Mouse (Mus musculus): ENCODE measurements around the gene Tap1. TPM values are rescaled to one million over a fixed set of nuclear protein-coding genes. Genes with fewer than 3 reads are reported as not detected.
A peak's percentile ranks its signal among the peaks of the same experiment; 100 is the strongest.
"Not testable (repeated sequence)": the region's sequence is repeated elsewhere in the genome, so short reads cannot be mapped to it uniquely, and the experiment has no call there.

Tap1 gene
- polyA plus RNA-seq, 1 experiment from 2014 or later: 5.5 TPM

DNA sequence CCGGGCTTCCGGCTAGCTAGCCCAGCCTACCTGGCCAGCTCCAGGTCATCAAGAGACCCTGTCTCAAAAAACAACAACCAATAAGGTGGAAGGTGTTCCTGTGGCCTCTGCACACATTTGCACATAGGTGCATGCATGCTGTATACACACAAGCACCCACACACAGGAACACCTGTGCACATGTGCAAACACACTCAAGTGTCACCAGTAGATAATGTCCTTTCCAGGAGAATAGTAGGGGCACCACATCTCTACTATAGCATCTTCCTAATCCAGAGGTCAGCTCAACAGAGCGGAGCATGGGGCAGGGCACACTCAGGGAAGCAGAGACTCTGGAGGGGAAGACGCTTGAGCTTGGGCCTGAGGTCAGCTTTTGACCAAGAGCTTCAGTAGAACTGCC is 43.1 kb upstream of the Tap1 start:
- not testable (repeated sequence) for H3K27me3 ChIP-seq (ENCODE audit: insufficient read depth, low read length); H3K9ac ChIP-seq (replicated peaks; ENCODE audit: low read length); ATAC-seq (ENCODE audit: low FRiP score, low TSS enrichment); H3K27ac ChIP-seq (ENCODE audit: low read length); H3K9me3 ChIP-seq (ENCODE audit: low read length); H3K36me3 ChIP-seq (ENCODE audit: insufficient read depth, low read length); H3K4me2 ChIP-seq (replicated peaks; ENCODE audit: low read depth, low read length); H3K4me3 ChIP-seq (ENCODE audit: low read length)
- WGBS: 72% methylated on average over 3 of the region's 4 CpGs
- H3K4me1 ChIP-seq (ENCODE audit: insufficient read depth, low read length): peaks cover 13% of the 10 kb centered on the region; the same call in 1 of the 2 replicates

DNA sequence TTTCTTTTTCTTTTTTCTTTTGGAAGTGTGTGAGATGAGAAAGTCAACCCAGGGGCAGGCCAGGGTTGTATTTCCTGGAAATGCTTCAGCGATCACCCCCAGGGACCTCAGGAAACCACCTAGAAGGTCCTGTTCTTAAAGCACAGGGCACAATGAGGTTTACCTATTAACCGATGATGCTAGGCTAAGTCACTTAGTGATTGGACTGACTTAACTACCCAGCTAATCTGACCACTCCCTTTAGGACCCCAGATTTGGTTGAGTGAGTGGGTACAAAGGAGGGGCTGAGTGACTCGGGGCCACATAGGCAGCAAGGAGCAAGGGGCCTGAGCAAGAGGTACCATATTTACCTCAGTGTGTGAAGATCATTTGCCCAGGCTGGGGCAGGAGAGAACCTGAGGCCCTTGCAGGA is 42.4 kb upstream of the Tap1 start:
- Histone ChIP-seq H3K4me3 (ENCODE audit: low read length) (no peak overlapping the region), H3K9me3 (ENCODE audit: low read length) (no peaks in the 10 kb centered on the region), H3K27ac (ENCODE audit: low read length) (peak overlapping the region; percentile 47; the same call in 1 of the 2 replicates), H3K9ac (replicated peaks; ENCODE audit: low read length) (no peak overlapping the region), H3K27me3 (ENCODE audit: insufficient read depth, low read length) (0 out of 2 replicates have a peak, but pooled peaks cover 5% of the 10 kb centered on the region), H3K36me3 (ENCODE audit: insufficient read depth, low read length) (no peaks in the 10 kb centered on the region), H3K4me1 (ENCODE audit: insufficient read depth, low read length) (peaks cover 6% of the 10 kb centered on the region; the same call in 1 of the 2 replicates), H3K4me2 (replicated peaks; ENCODE audit: low read depth, low read length) (no peak overlapping the region)
- ATAC-seq (ENCODE audit: low FRiP score, low TSS enrichment): peak; percentile 78
- WGBS: 47% methylated on average over 3 of the region's 3 CpGs

GRCm38 (mm10) chr17:34152923-34153322 is 34.4 kb upstream of the Tap1 start, which contains the start of gene H2-DMb1:
H2-DMb1 (plus strand) TSS chr17:34153072.
- Histone ChIP-seq H3K27me3 (ENCODE audit: insufficient read depth, low read length) (no peaks in the 10 kb centered on the region), H3K4me1 (ENCODE audit: insufficient read depth, low read length) (no peaks in the 10 kb centered on the region), H3K4me3 (ENCODE audit: low read length) (no peak within 1 kb of the TSS), H3K36me3 (ENCODE audit: insufficient read depth, low read length) (no peaks in the 10 kb centered on the region), H3K9ac (replicated peaks; ENCODE audit: low read length) (no peak within 1 kb of the TSS), H3K27ac (ENCODE audit: low read length) (no peak within 1 kb of the TSS), H3K9me3 (ENCODE audit: low read length) (no peaks in the 10 kb centered on the region), H3K4me2 (replicated peaks; ENCODE audit: low read depth, low read length) (no peak within 1 kb of the TSS)
- peak; percentile 75; the same call in 1 of the 2 replicates for ATAC-seq (ENCODE audit: low FRiP score, low TSS enrichment)
- WGBS: 62% methylated on average over 4 of the region's 4 CpGs

DNA sequence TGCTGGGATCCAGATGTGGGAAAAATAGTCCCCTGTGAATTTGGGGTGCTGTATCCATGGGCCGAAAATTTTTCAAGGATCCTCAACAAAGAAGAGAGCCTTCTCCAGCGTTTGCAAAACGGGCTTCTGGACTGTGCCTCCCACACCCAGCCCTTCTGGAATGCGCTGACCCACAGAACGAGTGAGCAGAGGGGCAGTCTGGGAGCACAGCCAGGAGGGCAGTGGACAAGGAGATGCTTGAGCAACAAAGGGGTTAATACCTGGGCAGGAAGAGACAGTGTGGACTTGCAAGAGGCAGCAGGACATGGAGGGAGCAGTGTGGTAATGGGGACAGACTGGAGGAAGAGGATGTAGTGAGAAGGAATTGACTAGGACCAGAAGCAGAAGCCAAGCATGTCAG is 31.8 kb upstream of the Tap1 start:
- Histone ChIP-seq H3K9me3 (ENCODE audit: low read length) (no peaks in the 10 kb centered on the region), H3K4me2 (replicated peaks; ENCODE audit: low read depth, low read length) (no peak overlapping the region), H3K27ac (ENCODE audit: low read length) (no peak overlapping the region), H3K4me3 (ENCODE audit: low read length) (no peak overlapping the region), H3K36me3 (ENCODE audit: insufficient read depth, low read length) (no peaks in the 10 kb centered on the region), H3K4me1 (ENCODE audit: insufficient read depth, low read length) (no peaks in the 10 kb centered on the region), H3K9ac (replicated peaks; ENCODE audit: low read length) (no peak overlapping the region), H3K27me3 (ENCODE audit: insufficient read depth, low read length) (no peaks in the 10 kb centered on the region)
- ATAC-seq (ENCODE audit: low FRiP score, low TSS enrichment): no peak
- WGBS: 41% methylated on average over 5 of the region's 5 CpGs

- Histone ChIP-seq H3K27me3 (ENCODE audit: insufficient read depth, low read length) (no peaks in the 10 kb centered on the region), H3K27ac (ENCODE audit: low read length) (no peak overlapping the region), H3K4me2 (replicated peaks; ENCODE audit: low read depth, low read length) (no peak overlapping the region), H3K4me1 (ENCODE audit: insufficient read depth, low read length) (no peaks in the 10 kb centered on the region), H3K36me3 (ENCODE audit: insufficient read depth, low read length) (no peaks in the 10 kb centered on the region), H3K4me3 (ENCODE audit: low read length) (no peak overlapping the region), H3K9ac (replicated peaks; ENCODE audit: low read length) (no peak overlapping the region), H3K9me3 (ENCODE audit: low read length) (no peaks in the 10 kb centered on the region)
- no peak for ATAC-seq (ENCODE audit: low FRiP score, low TSS enrichment)
- 35% methylated on average over 9 of the region's 9 CpGs for WGBS
Measured at GRCm38 (mm10) chr17:34164202-34164895, 23.0 kb upstream of the Tap1 start.

GRCm38 (mm10) chr17:34165033-34165730 is 22.2 kb upstream of the Tap1 start:
- H3K9me3 ChIP-seq (ENCODE audit: low read length): no peaks in the 10 kb centered on the region
- H3K4me2 ChIP-seq (replicated peaks; ENCODE audit: low read depth, low read length): no peak overlapping the region
- WGBS: 78% methylated on average over 6 of the region's 6 CpGs
- H3K36me3 ChIP-seq (ENCODE audit: insufficient read depth, low read length): no peaks in the 10 kb centered on the region
- no peak overlapping the region for H3K27ac ChIP-seq (ENCODE audit: low read length)
- H3K4me3 ChIP-seq (ENCODE audit: low read length): no peak overlapping the region
- ATAC-seq (ENCODE audit: low FRiP score, low TSS enrichment): no peak
- H3K27me3 ChIP-seq (ENCODE audit: insufficient read depth, low read length): no peaks in the 10 kb centered on the region
- no peak overlapping the region for H3K9ac ChIP-seq (replicated peaks; ENCODE audit: low read length)
- H3K4me1 ChIP-seq (ENCODE audit: insufficient read depth, low read length): no peaks in the 10 kb centered on the region

DNA sequence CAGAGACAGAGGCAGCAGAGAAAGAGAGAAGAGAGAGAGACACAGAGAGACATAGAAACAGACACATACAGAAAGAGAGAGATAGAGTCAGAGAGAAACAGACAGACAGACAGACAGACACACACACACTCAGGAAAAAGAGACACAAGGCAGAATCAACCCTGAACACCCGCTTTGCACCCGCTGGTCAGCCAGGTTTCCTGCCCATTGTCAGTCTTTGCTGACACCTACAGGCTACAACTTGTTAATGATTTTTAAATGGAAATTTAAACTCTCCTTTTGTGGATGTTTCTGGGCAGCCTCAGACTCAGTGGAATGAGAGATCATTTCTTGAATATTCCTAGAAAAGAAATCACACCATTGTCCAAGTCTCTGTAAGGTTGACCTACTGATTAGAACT is 18.1 kb upstream of the Tap1 start:
- H3K36me3 ChIP-seq (ENCODE audit: insufficient read depth, low read length): no peaks in the 10 kb centered on the region
- H3K9ac ChIP-seq (replicated peaks; ENCODE audit: low read length): no peak overlapping the region
- no peaks in the 10 kb centered on the region for H3K27me3 ChIP-seq (ENCODE audit: insufficient read depth, low read length)
- no peak overlapping the region for H3K4me2 ChIP-seq (replicated peaks; ENCODE audit: low read depth, low read length)
- WGBS: 5% methylated on average over 2 of the region's 2 CpGs
- H3K4me1 ChIP-seq (ENCODE audit: insufficient read depth, low read length): no peaks in the 10 kb centered on the region
- no peak overlapping the region for H3K4me3 ChIP-seq (ENCODE audit: low read length)
- ATAC-seq (ENCODE audit: low FRiP score, low TSS enrichment): no peak
- no peak overlapping the region for H3K27ac ChIP-seq (ENCODE audit: low read length)
- peaks cover 6% of the 10 kb centered on the region; the same call in 1 of the 2 replicates for H3K9me3 ChIP-seq (ENCODE audit: low read length)

GRCm38 (mm10) chr17:34170487-34170876 is 16.9 kb upstream of the Tap1 start:
- H3K36me3 ChIP-seq (ENCODE audit: insufficient read depth, low read length): no peaks in the 10 kb centered on the region
- no peaks in the 10 kb centered on the region for H3K4me1 ChIP-seq (ENCODE audit: insufficient read depth, low read length)
- H3K27ac ChIP-seq (ENCODE audit: low read length): no peak overlapping the region
- no peak for ATAC-seq (ENCODE audit: low FRiP score, low TSS enrichment)
- H3K27me3 ChIP-seq (ENCODE audit: insufficient read depth, low read length): no peaks in the 10 kb centered on the region
- H3K9me3 ChIP-seq (ENCODE audit: low read length): peaks cover 6% of the 10 kb centered on the region; the same call in 1 of the 2 replicates
- no peak overlapping the region for H3K4me2 ChIP-seq (replicated peaks; ENCODE audit: low read depth, low read length)
- no peak overlapping the region for H3K4me3 ChIP-seq (ENCODE audit: low read length)
- H3K9ac ChIP-seq (replicated peaks; ENCODE audit: low read length): no peak overlapping the region
- 23% methylated on average over 4 of the region's 4 CpGs for WGBS

DNA sequence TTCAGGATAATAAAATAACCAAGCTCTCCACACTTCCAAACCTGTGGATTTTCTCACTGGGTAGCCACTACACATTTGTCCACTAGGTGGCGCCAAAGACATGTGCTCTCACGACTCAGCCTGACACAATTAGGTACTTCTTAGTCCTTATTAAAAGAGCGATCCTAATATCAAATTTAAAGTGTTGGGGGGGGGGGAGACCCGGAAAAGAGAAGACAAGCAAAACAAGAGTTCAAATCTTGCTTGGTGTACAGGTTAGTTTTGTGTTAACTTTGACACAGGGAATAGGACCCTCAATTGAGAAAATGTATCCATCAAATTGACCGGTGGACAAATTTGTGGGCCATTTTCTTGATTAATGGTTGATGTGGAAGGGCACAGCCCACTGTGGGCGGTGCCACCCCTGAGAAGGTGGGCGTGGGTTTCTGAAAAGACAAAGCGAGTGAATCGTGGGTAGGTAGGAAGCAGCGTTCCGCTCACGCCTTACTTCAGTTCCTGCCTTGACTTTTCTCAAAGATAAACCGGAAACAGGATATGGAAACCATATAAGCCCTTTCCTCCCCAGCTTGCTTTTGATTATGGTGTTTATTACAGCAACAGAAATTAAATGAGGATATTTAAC is 16.4 kb upstream of the Tap1 start:
- peaks cover 6% of the 10 kb centered on the region; the same call in 1 of the 2 replicates for H3K9me3 ChIP-seq (ENCODE audit: low read length)
- H3K9ac ChIP-seq (replicated peaks; ENCODE audit: low read length): no peak overlapping the region
- no peaks in the 10 kb centered on the region for H3K27me3 ChIP-seq (ENCODE audit: insufficient read depth, low read length)
- no peak overlapping the region for H3K27ac ChIP-seq (ENCODE audit: low read length)
- no peak overlapping the region for H3K4me2 ChIP-seq (replicated peaks; ENCODE audit: low read depth, low read length)
- H3K4me3 ChIP-seq (ENCODE audit: low read length): no peak overlapping the region
- H3K36me3 ChIP-seq (ENCODE audit: insufficient read depth, low read length): no peaks in the 10 kb centered on the region
- 34% methylated on average over 13 of the region's 13 CpGs for WGBS
- no peaks in the 10 kb centered on the region for H3K4me1 ChIP-seq (ENCODE audit: insufficient read depth, low read length)
- ATAC-seq (ENCODE audit: low FRiP score, low TSS enrichment): peak; percentile 59; the same call in 1 of the 2 replicates
